Mouse (Mus musculus): ENCODE results near the gene Golim4. TPM values are rescaled to one million over a fixed set of nuclear protein-coding genes. Genes with fewer than 3 reads are reported as not detected.

Gene Golim4
- polyA plus RNA-seq, 1 experiment from 2014 or later: 39.7 TPM

GRCm38 (mm10) chr3:75860760-75861159, 96.0 kb downstream of the Golim4 start:
- Histone ChIP-seq H3K9ac (ENCODE audit: low read length) (no peak overlapping the region), H3K4me1 (ENCODE audit: control insufficient read depth, insufficient read depth, low read length) (no peaks in the 10 kb centered on the region), H3K9me3 (replicated peaks; ENCODE audit: control insufficient read depth, low read length) (no peaks in the 10 kb centered on the region), H3K36me3 (ENCODE audit: control insufficient read depth, insufficient read depth) (no peaks in the 10 kb centered on the region), H3K27me3 (ENCODE audit: control insufficient read depth, insufficient read depth, low read length) (no peaks in the 10 kb centered on the region), H3K4me3 (ENCODE audit: low read length) (no peak overlapping the region), H3K4me2 (ENCODE audit: low read depth, low read length) (no peak overlapping the region), H3K27ac (ENCODE audit: low read length) (no peak overlapping the region)
- ATAC-seq (replicated peaks; ENCODE audit: extremely low read depth, insufficient read depth, low FRiP score): no peak; the same call in 1 of the 2 replicates
- WGBS: 56% methylated on average over 12 of the region's 12 CpGs

- no peak; the same call in 1 of the 2 replicates for ATAC-seq (replicated peaks; ENCODE audit: extremely low read depth, insufficient read depth, low FRiP score)
- Histone ChIP-seq H3K9ac (ENCODE audit: low read length) (no peak overlapping the region), H3K27ac (ENCODE audit: low read length) (no peak overlapping the region), H3K4me1 (ENCODE audit: control insufficient read depth, insufficient read depth, low read length) (no peaks in the 10 kb centered on the region), H3K9me3 (replicated peaks; ENCODE audit: control insufficient read depth, low read length) (no peaks in the 10 kb centered on the region), H3K36me3 (ENCODE audit: control insufficient read depth, insufficient read depth) (no peaks in the 10 kb centered on the region), H3K4me3 (ENCODE audit: low read length) (no peak overlapping the region), H3K4me2 (ENCODE audit: low read depth, low read length) (no peak overlapping the region), H3K27me3 (ENCODE audit: control insufficient read depth, insufficient read depth, low read length) (no peaks in the 10 kb centered on the region)
- 58% methylated on average over 5 of the region's 5 CpGs for WGBS
Observed at GRCm38 (mm10) chr3:75835286-75835967, 121.3 kb downstream of the Golim4 start.

GRCm38 (mm10) chr3:75834827-75835226, 121.9 kb downstream of the Golim4 start:
- Histone ChIP-seq H3K27me3 (ENCODE audit: control insufficient read depth, insufficient read depth, low read length) (no peaks in the 10 kb centered on the region), H3K9me3 (replicated peaks; ENCODE audit: control insufficient read depth, low read length) (no peaks in the 10 kb centered on the region), H3K4me1 (ENCODE audit: control insufficient read depth, insufficient read depth, low read length) (no peaks in the 10 kb centered on the region), H3K4me2 (ENCODE audit: low read depth, low read length) (no peak overlapping the region), H3K4me3 (ENCODE audit: low read length) (no peak overlapping the region), H3K9ac (ENCODE audit: low read length) (no peak overlapping the region), H3K27ac (ENCODE audit: low read length) (no peak overlapping the region), H3K36me3 (ENCODE audit: control insufficient read depth, insufficient read depth) (no peaks in the 10 kb centered on the region)
- no peak for ATAC-seq (replicated peaks; ENCODE audit: extremely low read depth, insufficient read depth, low FRiP score)
- 66% methylated on average over 2 of the region's 2 CpGs for WGBS

Other genes starting within 250 kb of the Golim4 start
- not detected in 2 replicates for gene Gm29133, start 208.8 kb downstream of the Golim4 start, polyA plus RNA-seq (2015; fragmentation: Nextera tagmentation; extraction: Ambion mirVana)
- 0.05 TPM in 1 of 2 replicates, not detected in the other for gene Fstl5, start 117.3 kb upstream of the Golim4 start, polyA plus RNA-seq (2015; fragmentation: Nextera tagmentation; extraction: Ambion mirVana)